Mouse (Mus musculus) hindbrain, embryonic 14.5 days (tissue): ENCODE results near the gene Rab3ip. TPM values are rescaled to one million over a fixed set of nuclear protein-coding genes. Genes with fewer than 3 reads are reported as not detected.

Experiments
- ATAC-seq: fragments of 200-750 bp; cut with Nextera tagmentation; 2 replicates; pipeline ENCODE4 v1.8.0; 2017; ENCODE audit warnings: moderate number of reproducible peaks, mild to moderate bottlenecking, moderate TSS enrichment, moderate library complexity; ENCODE audit not compliant: low FRiP score
- DNase-seq: peaks from one replicate; pipeline ENCODE4 v3.0.0-alpha.2; 2015; ENCODE audit warnings: low spot score
- H3K27ac ChIP-seq: fragments of 300-500 bp; sonication (generic); 2 replicates; pipeline ENCODE4 v1.5.1; 2014; ENCODE audit warnings: mild to moderate bottlenecking, moderate library complexity
- H3K27me3 ChIP-seq: fragments of 300-500 bp; sonication (generic); 2 replicates; pipeline ENCODE4 v1.6.1; 2014; ENCODE audit warnings: mild to moderate bottlenecking, low read length, mixed read lengths; ENCODE audit not compliant: control insufficient read depth, insufficient read depth
- H3K36me3 ChIP-seq: fragments of 300-500 bp; sonication (generic); replicated peaks from 2 replicates; pipeline ENCODE4 v1.6.1; 2014; ENCODE audit not compliant: control insufficient read depth, insufficient read depth
- H3K4me1 ChIP-seq: fragments of 300-500 bp; sonication (generic); replicated peaks from 2 replicates; pipeline ENCODE4 v1.6.1; 2014; ENCODE audit warnings: antibody characterized with exemption, low read length, mixed read lengths; ENCODE audit not compliant: control insufficient read depth, insufficient read depth
- H3K4me2 ChIP-seq: fragments of 300-500 bp; sonication (generic); replicated peaks from 2 replicates; pipeline ENCODE4 v1.6.1; 2014; ENCODE audit warnings: mild to moderate bottlenecking, moderate library complexity
- H3K4me3 ChIP-seq: fragments of 300-500 bp; sonication (generic); replicated peaks from 2 replicates; pipeline ENCODE4 v1.5.1; 2014; ENCODE audit warnings: mild to moderate bottlenecking, low read length
- H3K9ac ChIP-seq: fragments of 300-500 bp; sonication (generic); 2 replicates; pipeline ENCODE4 v1.6.1; 2014
- H3K9me3 ChIP-seq: fragments of 300-500 bp; sonication (generic); 2 replicates; pipeline ENCODE4 v1.6.1; 2016; ENCODE audit warnings: low read length; ENCODE audit not compliant: control insufficient read depth
- WGBS: fragments of 180-500 bp; shearing (Covaris S2); extraction: QIAGEN DNeasy Blood & Tissue Kit; methylation state at CpG from one replicate; pipeline ENCODE4 v1.1.7; 2014; 5-methylcytosine and 5-hydroxymethylcytosine counted together
- polyA plus RNA-seq: library from polyadenylated mRNA; unstranded; fragments of >200 nt; fragmentation: Nextera tagmentation; extraction: Ambion mirVana; gene quantifications from 2 replicates; pipeline ENCODE4 v1.2.1, GENCODE M21; 2014

Rab3ip gene
- polyA plus RNA-seq, 1 experiment from 2014 or later, result 44.8 TPM

DNA sequence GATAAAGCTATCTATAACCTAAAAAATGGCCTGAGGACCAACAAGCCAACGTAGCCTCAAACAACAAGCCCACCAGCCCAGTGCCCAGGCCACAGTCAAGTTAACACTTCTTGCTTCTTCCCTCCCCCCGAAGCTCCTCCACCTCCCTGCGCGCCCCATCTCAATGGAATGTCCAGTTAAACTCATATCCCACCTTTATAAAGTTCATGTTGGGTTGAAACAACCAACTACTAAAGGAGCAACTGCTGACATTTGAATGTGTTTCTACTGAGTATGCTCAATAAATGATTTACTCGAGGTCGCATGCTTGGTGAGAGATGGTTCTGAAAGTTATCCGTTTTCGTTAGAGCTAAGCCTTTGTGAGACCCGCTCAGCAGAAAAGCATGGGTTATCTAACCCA, 2.2 kb downstream of the Rab3ip start:
- Histone ChIP-seq H3K9ac (no peak overlapping the region), H3K27ac (no peak overlapping the region), H3K9me3 (peaks cover 4% of the 10 kb centered on the region; the same call in 1 of the 2 replicates), H3K4me3 (peak overlapping the region; percentile 85), H3K27me3 (no peaks in the 10 kb centered on the region), H3K4me2 (peak overlapping the region; percentile 77), H3K36me3 (no peaks in the 10 kb centered on the region), H3K4me1 (peaks cover 11% of the 10 kb centered on the region)
- WGBS, result 76% methylated on average over 9 of the region's 9 CpGs
- ATAC-seq (no peak), DNase-seq (no peak)

DNA sequence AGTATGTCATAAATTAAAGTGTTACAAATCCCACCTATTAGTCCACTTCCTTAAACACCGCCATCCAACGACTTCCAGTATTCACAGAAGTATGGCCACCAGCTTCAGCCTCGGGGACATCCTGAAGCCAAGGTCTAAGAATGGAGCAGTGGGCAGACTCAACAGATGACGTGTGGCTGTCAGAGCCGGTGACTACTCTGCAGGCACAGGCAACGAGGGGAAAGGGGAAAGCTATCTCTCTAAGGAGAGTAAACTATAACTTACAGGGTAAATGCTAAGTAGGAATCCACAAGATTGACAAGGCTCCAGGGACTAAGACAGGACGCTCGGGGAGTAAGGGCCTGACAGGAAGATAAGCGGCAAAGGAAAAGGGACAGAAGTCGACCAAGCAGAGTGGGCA, 5.6 kb downstream of the Rab3ip start:
- H3K4me2 ChIP-seq, result no peak overlapping the region
- ATAC-seq, result no peak
- no peak overlapping the region for H3K27ac ChIP-seq
- H3K9me3 ChIP-seq, result peaks cover 8% of the 10 kb centered on the region
- H3K9ac ChIP-seq, result no peak overlapping the region
- 70% methylated on average over 10 of the region's 10 CpGs for WGBS
- no peak overlapping the region for H3K4me3 ChIP-seq
- H3K4me1 ChIP-seq, result peaks cover 11% of the 10 kb centered on the region
- no peak for DNase-seq
- no peaks in the 10 kb centered on the region for H3K27me3 ChIP-seq
- peaks cover 7% of the 10 kb centered on the region; the same call in 1 of the 2 replicates for H3K36me3 ChIP-seq

DNA sequence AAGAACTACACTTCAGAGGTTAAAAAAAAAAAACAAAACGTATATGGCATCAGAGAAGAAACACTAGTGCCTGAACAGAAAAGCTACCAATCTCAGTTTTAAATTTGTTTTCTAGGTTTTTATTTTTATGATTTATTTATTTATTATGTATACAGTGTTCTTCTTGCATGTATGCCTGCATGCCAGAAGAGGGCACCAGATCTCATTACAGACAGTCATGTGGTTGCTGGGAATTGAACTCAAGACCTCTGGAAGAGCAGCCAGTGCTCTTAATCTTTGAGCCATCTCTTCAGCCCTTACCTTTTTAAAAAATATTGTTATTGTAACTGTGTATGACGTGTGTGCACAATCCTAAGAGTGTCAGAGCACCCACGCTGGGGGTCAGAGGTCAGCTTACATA, 6.4 kb downstream of the Rab3ip start:
- H3K4me3 ChIP-seq, result no peak overlapping the region
- H3K9ac ChIP-seq, result no peak overlapping the region
- H3K9me3 ChIP-seq, result peaks cover 8% of the 10 kb centered on the region
- no peak overlapping the region for H3K4me2 ChIP-seq
- no peaks in the 10 kb centered on the region for H3K27me3 ChIP-seq
- ATAC-seq, result no peak
- H3K36me3 ChIP-seq, result peaks cover 8% of the 10 kb centered on the region; the same call in 1 of the 2 replicates
- no peak for DNase-seq
- 93% methylated on average over 3 of the region's 3 CpGs for WGBS
- H3K4me1 ChIP-seq, result peaks cover 9% of the 10 kb centered on the region
- H3K27ac ChIP-seq, result no peak overlapping the region

DNA sequence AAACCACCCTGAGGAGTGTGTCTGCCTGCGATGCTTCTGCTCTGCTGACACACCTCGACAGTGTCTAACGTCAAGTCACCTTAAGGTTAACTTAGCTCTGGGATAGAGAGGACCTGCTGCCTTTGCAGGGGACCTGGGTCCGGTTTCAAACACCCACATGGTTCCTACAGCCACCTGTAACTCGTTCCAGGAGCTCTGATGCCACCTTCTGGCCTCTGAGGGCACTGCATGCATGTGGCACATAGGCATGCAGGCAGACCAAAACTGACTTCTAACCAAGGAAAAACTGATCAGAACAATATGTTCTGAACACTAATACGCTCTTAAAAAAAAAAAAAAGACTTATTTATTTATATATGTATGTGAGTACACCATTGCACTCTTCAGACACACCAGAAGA, 7.5 kb downstream of the Rab3ip start:
- peaks cover 19% of the 10 kb centered on the region for H3K36me3 ChIP-seq
- no peaks in the 10 kb centered on the region for H3K27me3 ChIP-seq
- H3K9ac ChIP-seq, result no peak overlapping the region
- peaks cover 8% of the 10 kb centered on the region for H3K9me3 ChIP-seq
- no peak overlapping the region for H3K27ac ChIP-seq
- ATAC-seq (no peak), DNase-seq (no peak)
- 91% methylated on average over 6 of the region's 6 CpGs for WGBS
- H3K4me3 ChIP-seq, result no peak overlapping the region
- H3K4me2 ChIP-seq, result no peak overlapping the region
- no peaks in the 10 kb centered on the region for H3K4me1 ChIP-seq

DNA sequence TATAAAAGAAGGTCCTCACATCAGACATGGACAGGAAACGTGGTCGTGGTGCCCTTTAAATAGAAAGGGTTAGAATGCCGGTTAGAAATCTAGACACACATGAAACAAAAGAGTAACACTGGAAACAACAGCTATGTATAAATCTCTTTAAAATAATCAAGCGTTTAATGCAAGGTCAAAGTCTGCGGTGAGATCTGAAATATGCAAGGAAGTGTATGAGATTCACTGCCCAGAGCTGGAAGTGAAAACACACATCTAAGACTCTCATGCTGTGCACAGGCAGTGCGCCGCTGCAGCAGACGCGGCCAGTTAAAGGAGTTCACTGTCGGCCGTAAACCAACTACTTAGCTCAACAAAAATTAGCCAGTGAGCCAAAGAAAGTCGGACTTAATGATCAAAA, 15.5 kb downstream of the Rab3ip start:
- no peaks in the 10 kb centered on the region for H3K27me3 ChIP-seq
- no peak for DNase-seq
- H3K9ac ChIP-seq, result no peak overlapping the region
- 72% methylated on average over 12 of the region's 12 CpGs for WGBS
- no peak overlapping the region for H3K4me2 ChIP-seq
- no peaks in the 10 kb centered on the region for H3K9me3 ChIP-seq
- ATAC-seq, result no peak
- no peak overlapping the region for H3K27ac ChIP-seq
- no peaks in the 10 kb centered on the region for H3K4me1 ChIP-seq
- H3K36me3 ChIP-seq, result peaks cover 33% of the 10 kb centered on the region
- no peak overlapping the region for H3K4me3 ChIP-seq

DNA sequence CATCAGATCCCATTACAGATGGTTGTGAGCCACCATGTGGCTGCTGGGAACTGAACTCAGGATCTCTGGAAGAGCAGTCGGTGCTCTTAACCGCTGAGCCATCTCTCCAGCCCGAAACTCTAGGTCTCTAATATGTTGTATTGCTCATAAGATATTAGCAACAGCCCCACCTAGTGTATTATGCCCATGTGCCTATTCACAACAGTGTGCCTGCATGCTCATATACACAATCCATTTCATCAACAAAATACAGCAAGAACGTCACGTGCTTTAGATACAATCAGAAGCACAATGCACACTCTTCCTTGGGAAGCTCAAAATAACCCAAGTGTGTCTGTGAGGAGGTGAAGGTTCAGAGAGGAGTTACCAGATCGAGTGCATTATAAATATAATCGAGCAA, 16.8 kb downstream of the Rab3ip start:
- DNase-seq (no peak), ATAC-seq (no peak)
- Histone ChIP-seq H3K4me2 (no peak overlapping the region), H3K4me1 (no peaks in the 10 kb centered on the region), H3K27me3 (no peaks in the 10 kb centered on the region), H3K4me3 (no peak overlapping the region), H3K36me3 (peaks cover 30% of the 10 kb centered on the region), H3K9me3 (no peaks in the 10 kb centered on the region), H3K9ac (no peak overlapping the region), H3K27ac (no peak overlapping the region)
- WGBS, result 96% methylated on average over 7 of the region's 7 CpGs

DNA sequence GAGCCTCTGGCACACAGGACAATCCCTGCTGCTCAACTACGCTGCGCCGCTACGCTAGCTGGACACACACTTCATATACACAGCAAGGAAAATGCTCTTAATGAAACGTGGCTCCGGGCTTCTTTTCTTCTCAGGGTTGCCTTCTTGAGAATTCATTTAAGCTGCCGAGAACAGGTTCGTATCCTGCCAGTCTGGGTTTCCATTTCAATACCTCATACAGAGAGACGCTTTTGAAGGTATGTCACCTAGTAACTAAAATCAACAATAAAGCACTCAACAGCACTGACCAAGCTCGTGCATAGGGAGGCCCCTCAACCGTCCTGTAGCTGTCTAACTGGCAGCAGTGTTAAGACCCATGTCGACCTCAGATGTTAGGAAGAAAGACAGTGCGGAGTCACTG, 18.2 kb downstream of the Rab3ip start:
- H3K27ac ChIP-seq, result no peak overlapping the region
- 82% methylated on average over 13 of the region's 13 CpGs for whole genome bisulfite sequencing
- DNase-seq, result no peak

DNA sequence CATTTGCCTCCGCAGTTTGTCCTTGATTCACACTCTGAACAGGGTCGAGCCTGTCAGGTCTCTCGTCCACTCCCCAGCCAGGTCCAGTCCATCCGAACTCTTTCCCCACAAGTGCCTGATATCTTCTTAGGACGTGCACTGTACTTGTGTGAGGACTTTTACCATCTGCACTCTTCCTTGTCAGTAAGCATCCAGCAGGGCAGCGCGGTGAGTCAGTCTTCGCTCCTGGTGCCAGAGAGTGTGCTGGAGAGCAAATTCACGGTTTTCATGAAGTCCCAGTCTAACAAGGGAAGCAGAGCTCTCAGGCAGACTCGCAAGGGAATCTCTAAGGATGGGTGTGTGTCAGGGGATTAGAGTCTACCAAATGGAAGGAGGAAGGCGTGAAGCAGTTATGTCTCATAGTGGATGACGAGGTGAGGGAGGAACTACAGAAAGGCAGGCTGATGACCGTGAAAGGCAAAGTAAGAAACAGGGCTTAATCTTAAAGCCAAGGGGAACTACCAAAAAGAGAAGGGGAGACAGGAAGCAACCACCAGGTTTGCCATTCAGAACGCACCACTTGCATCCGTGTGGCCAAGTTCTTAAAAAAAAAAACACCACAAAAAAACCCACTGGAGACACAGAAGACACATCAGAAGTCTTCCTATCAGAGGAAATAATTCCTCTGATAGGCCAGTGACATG, 18.9 kb downstream of the Rab3ip start:
- no peak overlapping the region for H3K4me2 ChIP-seq
- H3K4me1 ChIP-seq, result no peaks in the 10 kb centered on the region
- H3K9ac ChIP-seq, result no peak overlapping the region
- no peak overlapping the region for H3K4me3 ChIP-seq
- ATAC-seq (no peak), DNase-seq (no peak)
- H3K9me3 ChIP-seq, result no peaks in the 10 kb centered on the region
- peaks cover 20% of the 10 kb centered on the region for H3K36me3 ChIP-seq
- WGBS, result 90% methylated on average over 15 of the region's 15 CpGs
- H3K27me3 ChIP-seq, result no peaks in the 10 kb centered on the region
- no peak overlapping the region for H3K27ac ChIP-seq

More for the DNA sequence above, 18.2 kb downstream of the Rab3ip start:
- ATAC-seq, result no peak
- Histone ChIP-seq H3K36me3 (peaks cover 20% of the 10 kb centered on the region), H3K4me3 (no peak overlapping the region), H3K4me2 (no peak overlapping the region), H3K4me1 (no peaks in the 10 kb centered on the region), H3K27me3 (no peaks in the 10 kb centered on the region), H3K9me3 (no peaks in the 10 kb centered on the region), H3K9ac (no peak overlapping the region)

DNA sequence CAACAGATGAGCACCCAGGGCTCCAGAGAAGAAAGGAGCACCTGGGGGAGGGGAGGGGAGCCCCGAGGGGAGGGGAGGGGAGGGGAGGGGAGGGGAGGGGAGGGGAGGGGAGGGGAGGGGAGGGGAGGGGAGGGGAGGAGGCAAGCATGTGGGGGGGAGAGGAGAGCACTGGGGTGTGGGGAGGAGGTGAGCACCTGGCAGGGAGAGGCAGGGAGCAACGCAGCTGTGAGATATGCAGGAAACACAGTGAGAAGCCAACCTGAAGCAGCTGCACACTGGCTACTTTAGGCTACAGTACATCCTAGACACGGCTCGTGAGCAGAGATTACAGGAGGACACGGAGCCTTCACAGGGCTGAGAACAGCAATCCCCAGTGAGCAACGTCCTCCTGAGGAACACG, 19.6 kb downstream of the Rab3ip start:
- peaks cover 19% of the 10 kb centered on the region for H3K36me3 ChIP-seq
- no peak for ATAC-seq
- no peaks in the 10 kb centered on the region for H3K9me3 ChIP-seq
- H3K27me3 ChIP-seq, result no peaks in the 10 kb centered on the region
- 86% methylated on average over 6 of the region's 7 CpGs for WGBS
- no peak overlapping the region for H3K4me2 ChIP-seq
- no peak overlapping the region for H3K27ac ChIP-seq
- no peak overlapping the region for H3K9ac ChIP-seq
- no peaks in the 10 kb centered on the region for H3K4me1 ChIP-seq
- DNase-seq, result no peak
- H3K4me3 ChIP-seq, result no peak overlapping the region

DNA sequence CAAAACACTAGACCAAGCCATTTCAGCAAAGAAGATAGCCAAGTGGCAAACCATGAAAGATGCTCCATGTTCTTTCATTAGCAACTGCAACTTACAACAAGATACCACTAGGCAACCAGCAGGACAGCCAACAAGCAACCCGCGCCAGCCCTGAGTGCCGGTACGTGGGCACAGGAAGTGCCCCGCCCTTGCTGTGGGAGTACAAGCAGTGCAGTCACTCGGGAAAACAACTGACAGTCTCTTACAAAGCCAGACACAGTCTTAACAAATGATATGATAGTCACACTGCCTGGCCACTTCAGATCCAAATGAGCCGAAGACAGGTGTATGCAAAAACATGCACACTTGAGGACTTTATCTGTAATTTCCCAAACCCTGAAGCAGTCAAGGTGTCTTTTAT, 20.1 kb downstream of the Rab3ip start:
- H3K9me3 ChIP-seq, result no peaks in the 10 kb centered on the region
- 86% methylated on average over 7 of the region's 7 CpGs for whole genome bisulfite sequencing
- H3K36me3 ChIP-seq, result peaks cover 19% of the 10 kb centered on the region
- no peak overlapping the region for H3K4me2 ChIP-seq
- no peak overlapping the region for H3K27ac ChIP-seq
- H3K9ac ChIP-seq, result no peak overlapping the region
- H3K4me3 ChIP-seq, result no peak overlapping the region
- H3K27me3 ChIP-seq, result no peaks in the 10 kb centered on the region
- no peak for DNase-seq
- no peak for ATAC-seq
- no peaks in the 10 kb centered on the region for H3K4me1 ChIP-seq
